Mouse (Mus musculus): Measurements from ENCODE around the gene Prss53. TPM values are rescaled to one million over a fixed set of nuclear protein-coding genes. Genes with fewer than 3 reads are reported as not detected.

The Prss53 gene
- total RNA-seq, 1 experiment = 0.67 TPM

GRCm38 (mm10) chr7:127837473-127837872, 53.3 kb downstream of the Prss53 start:
- Histone ChIP-seq H3K9me3 (ENCODE audit: control insufficient read depth, insufficient read depth, low read depth, low read length) (no peaks in the 10 kb centered on the region), H3K36me3 (ENCODE audit: control insufficient read depth, insufficient read depth, low read length, poor library complexity, severe bottlenecking) (no peaks in the 10 kb centered on the region), H3K9ac (ENCODE audit: insufficient read depth, low read depth, low read length, poor library complexity, severe bottlenecking) (no peak overlapping the region), H3K27ac (ENCODE audit: insufficient read depth, low read depth, low read length, poor library complexity, severe bottlenecking) (no peak overlapping the region), H3K4me1 (ENCODE audit: control insufficient read depth in 2 of 2, insufficient read depth in 2 of 2, low read length in 2 of 2, poor library complexity in 1 of 2) (peaks cover 0 to 3% of the 10 kb centered on the region in 2 experiments; a peak in 2 of 4 replicates), H3K4me3 (ENCODE audit: insufficient read depth in 1 of 2, low read depth in 1 of 2, low read length in 2 of 2, poor library complexity in 1 of 2, severe bottlenecking in 1 of 2) (no peak overlapping the region)
- TF ChIP-seq ZC3H11A (IDR thresholded peaks at IDR 0.05; ENCODE audit: borderline replicate concordance, low read depth, low read length) = no peak
- no peak for TF ChIP-seq CHD2 (IDR thresholded peaks at IDR 0.05; ENCODE audit: low read depth, low read length)
- no peak for TF ChIP-seq ZNF384 (IDR thresholded peaks at IDR 0.05; ENCODE audit: low read depth, low read length)
- no peak for TF ChIP-seq MAFK (IDR thresholded peaks at IDR 0.05; ENCODE audit: insufficient read depth, low read depth, low read length)
- TF ChIP-seq HCFC1 (IDR thresholded peaks at IDR 0.05; ENCODE audit: borderline replicate concordance, insufficient read depth, low read length) = no peak
- no peak for DNase-seq (ENCODE audit: low read depth, low spot score)
- in situ Hi-C loops (cut with MboI; ENCODE audit: low sequenced_read_pairs in 2 of 2, unreplicated experiment in 2 of 2) = no loop called here

Other genes starting within 250 kb of the Prss53 start
- 35.6 and 36.8 TPM in 2 replicates for gene Bcl7c, start 182.0 kb downstream of the Prss53 start, total RNA-seq (2012; rRNA removed)
- 2.3 and 3.0 TPM in 2 replicates for gene Ctf1, start 178.2 kb downstream of the Prss53 start, total RNA-seq (2012; rRNA removed)
- 0.69 and 0.71 TPM in 2 replicates for gene Ctf2, start 158.8 kb downstream of the Prss53 start, total RNA-seq (2012; rRNA removed)
- 86.9 and 93.0 TPM in 2 replicates for gene Fbxl19, start 146.4 kb downstream of the Prss53 start, total RNA-seq (2012; rRNA removed)
- gene Orai3, start 121.2 kb downstream of the Prss53 start, total RNA-seq (2012; rRNA removed) = 14.0 and 30.7 TPM in 2 replicates
- gene Setd1a, start 114.3 kb downstream of the Prss53 start, total RNA-seq (2012; rRNA removed) = 22.6 and 24.4 TPM in 2 replicates
- gene Gm49388, start 105.4 kb downstream of the Prss53 start, total RNA-seq (2012; rRNA removed) = 1.5 and 1.9 TPM in 2 replicates
- 14.7 and 22.5 TPM in 2 replicates for gene Hsd3b7, start 90.4 kb downstream of the Prss53 start, total RNA-seq (2012; rRNA removed)
- 20.9 and 23.7 TPM in 2 replicates for gene Stx4a, start 66.7 kb downstream of the Prss53 start, total RNA-seq (2012; rRNA removed)
- 1.4 and 1.7 TPM in 2 replicates for gene Stx1b, start 66.4 kb downstream of the Prss53 start, total RNA-seq (2012; rRNA removed)
- gene Zfp646, start 14.7 kb downstream of the Prss53 start, total RNA-seq (2012; rRNA removed) = 44.7 and 52.5 TPM in 2 replicates
- gene Zfp668, start 14.1 kb downstream of the Prss53 start, total RNA-seq (2012; rRNA removed) = 8.6 and 11.3 TPM in 2 replicates
- gene Gm21974, start 4.5 kb upstream of the Prss53 start, total RNA-seq (2012; rRNA removed) = not detected in 2 replicates
- 88.5 and 115 TPM in 2 replicates for gene Vkorc1, start 4.6 kb upstream of the Prss53 start, total RNA-seq (2012; rRNA removed)
- 53.9 and 56.4 TPM in 2 replicates for gene Bckdk, start 13.1 kb upstream of the Prss53 start, total RNA-seq (2012; rRNA removed)
- gene Kat8, start 21.5 kb upstream of the Prss53 start, total RNA-seq (2012; rRNA removed) = 35.1 and 35.6 TPM in 2 replicates
- gene Prss8, start 39.1 kb upstream of the Prss53 start, total RNA-seq (2012; rRNA removed) = 11.3 and 16.5 TPM in 2 replicates
- 15.3 and 15.4 TPM in 2 replicates for gene Prss36, start 55.8 kb upstream of the Prss53 start, total RNA-seq (2012; rRNA removed)
- 91.6 and 142 TPM in 2 replicates for gene Fus, start 76.5 kb upstream of the Prss53 start, total RNA-seq (2012; rRNA removed)
- gene Pycard, start 102.9 kb upstream of the Prss53 start, total RNA-seq (2012; rRNA removed) = 38.7 and 62.1 TPM in 2 replicates
- gene Trim72, start 113.0 kb upstream of the Prss53 start, total RNA-seq (2012; rRNA removed) = 1.1 and 1.2 TPM in 2 replicates
- gene Itgam, start 171.7 kb upstream of the Prss53 start, total RNA-seq (2012; rRNA removed) = 0.42 and 1.0 TPM in 2 replicates
- gene Gm49368, start 171.7 kb upstream of the Prss53 start, total RNA-seq (2012; rRNA removed) = not detected in 2 replicates
- gene Itgax, start 238.6 kb upstream of the Prss53 start, total RNA-seq (2012; rRNA removed) = not detected in 2 replicates

Data from ES-E14 (cell line).